Mouse (Mus musculus): ENCODE measurements around the gene Mest. TPM values are rescaled to one million over a fixed set of nuclear protein-coding genes. Genes with fewer than 3 reads are reported as not detected.

Gene Mest
- polyA plus RNA-seq, 1 experiment from 2014 or later = 464 TPM

DNA sequence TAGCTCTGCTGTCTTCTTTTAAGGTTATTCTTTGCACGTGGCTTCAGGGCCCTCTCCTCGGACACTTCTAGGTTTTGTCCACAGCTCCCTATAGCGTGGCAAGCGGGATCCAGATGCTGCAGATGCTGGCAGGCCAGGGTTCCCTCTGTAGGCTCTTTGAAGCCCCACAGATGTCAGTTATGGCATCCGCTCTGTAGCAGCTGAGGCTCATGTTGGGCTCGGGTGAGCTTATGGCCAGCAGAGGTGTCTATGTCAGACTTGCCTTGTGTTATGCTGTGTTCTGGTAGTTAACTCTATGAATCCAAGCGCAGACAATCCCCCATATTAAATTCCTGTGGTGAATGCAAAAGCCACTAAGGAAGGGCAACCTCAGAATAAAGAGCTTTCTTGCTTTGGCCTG is 42.9 kb upstream of the Mest start:
- Histone ChIP-seq H3K27me3 (replicated peaks; ENCODE audit: control insufficient read depth, insufficient read depth, low read length) (no peaks in the 10 kb centered on the region), H3K36me3 (ENCODE audit: control insufficient read depth, insufficient read depth, low read length) (no peaks in the 10 kb centered on the region), H3K4me2 (ENCODE audit: low read length) (no peak overlapping the region), H3K9me3 (replicated peaks; ENCODE audit: control insufficient read depth, low read length) (no peaks in the 10 kb centered on the region), H3K9ac (ENCODE audit: low read length) (no peak overlapping the region), H3K4me1 (ENCODE audit: control insufficient read depth, insufficient read depth, low read length) (peaks cover 16% of the 10 kb centered on the region), H3K27ac (ENCODE audit: low read depth, low read length) (no peak overlapping the region), H3K4me3 (ENCODE audit: low read depth, low read length) (no peak overlapping the region)
- ATAC-seq (no peak), DNase-seq (ENCODE audit: low spot score) (no peak)
- 86% methylated on average over 7 of the region's 7 CpGs for WGBS

DNA sequence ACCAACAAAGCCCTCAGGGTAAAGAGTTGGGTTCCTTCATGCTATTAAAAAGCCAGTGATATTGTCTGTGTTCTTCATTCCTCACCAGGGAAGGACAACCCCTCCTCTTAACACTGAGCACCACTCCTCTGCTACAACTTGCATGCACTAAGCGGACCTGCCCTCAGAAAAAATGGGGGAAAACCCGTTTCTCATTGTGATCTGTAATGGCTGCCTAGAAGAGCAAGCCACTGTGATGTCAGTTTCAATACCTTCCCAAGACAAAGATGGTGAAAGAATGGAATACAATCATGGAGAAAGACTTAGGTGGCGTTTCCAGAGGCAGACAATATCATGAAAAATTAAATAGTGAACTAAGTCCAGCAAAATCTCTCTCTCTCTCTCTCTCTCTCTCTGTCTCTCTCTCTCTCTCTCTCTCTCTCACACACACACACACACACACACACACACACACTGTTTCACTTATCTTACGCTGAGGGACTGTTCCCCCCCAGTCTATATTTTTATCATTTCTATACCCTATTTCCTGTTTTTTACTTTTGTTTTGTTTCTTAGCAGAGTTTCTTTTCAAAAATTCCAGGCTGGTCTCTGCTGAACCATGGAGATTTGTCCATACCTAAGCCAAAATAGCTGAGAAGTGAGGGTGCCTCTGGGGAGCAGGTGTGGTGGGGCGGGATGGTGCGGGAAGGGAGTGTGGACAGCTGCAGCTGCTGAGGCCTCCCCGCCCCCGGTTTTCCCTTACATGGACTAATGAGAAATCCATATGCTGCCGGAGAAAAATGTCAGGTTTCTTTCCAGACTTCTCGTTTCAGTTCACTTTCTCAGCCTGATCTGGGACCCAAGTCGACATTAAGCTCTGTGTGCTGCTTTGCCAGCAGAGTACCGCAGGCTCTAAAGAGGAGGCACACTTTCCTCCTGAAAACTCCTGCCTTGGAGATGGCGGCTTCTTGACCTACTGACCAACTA is 41.1 kb upstream of the Mest start:
- Histone ChIP-seq H3K27ac (ENCODE audit: low read depth, low read length) (peak overlapping the region; percentile 52; the same call in 1 of the 2 replicates), H3K27me3 (replicated peaks; ENCODE audit: control insufficient read depth, insufficient read depth, low read length) (no peaks in the 10 kb centered on the region), H3K4me3 (ENCODE audit: low read depth, low read length) (no peak overlapping the region), H3K9ac (ENCODE audit: low read length) (no peak overlapping the region), H3K4me1 (ENCODE audit: control insufficient read depth, insufficient read depth, low read length) (peaks cover 9% of the 10 kb centered on the region), H3K4me2 (ENCODE audit: low read length) (no peak overlapping the region), H3K36me3 (ENCODE audit: control insufficient read depth, insufficient read depth, low read length) (no peaks in the 10 kb centered on the region), H3K9me3 (replicated peaks; ENCODE audit: control insufficient read depth, low read length) (no peaks in the 10 kb centered on the region)
- ATAC-seq (no peak), DNase-seq (ENCODE audit: low spot score) (no peak)
- 68% methylated on average over 13 of the region's 13 CpGs for whole genome bisulfite sequencing

DNA sequence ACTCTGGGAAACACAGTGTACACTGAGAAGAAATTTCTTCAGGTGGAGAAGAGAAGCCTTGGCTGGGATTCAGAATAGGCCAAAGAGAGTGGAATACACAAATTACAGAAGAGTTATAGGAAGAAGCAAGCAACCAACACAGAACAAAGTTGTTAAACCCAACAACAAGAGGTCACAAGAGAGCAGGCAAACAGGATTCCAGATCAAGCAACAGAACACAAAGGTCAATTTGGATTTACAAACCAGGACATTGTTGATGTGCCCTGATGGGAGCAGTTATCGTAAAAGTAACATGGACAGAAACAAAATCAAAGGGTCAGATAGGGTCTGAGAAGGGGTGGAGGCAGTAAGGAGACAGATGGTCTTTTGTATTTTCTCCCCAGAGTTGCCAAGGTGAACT is 38.8 kb upstream of the Mest start:
- Histone ChIP-seq H3K9ac (ENCODE audit: low read length) (no peak overlapping the region), H3K9me3 (replicated peaks; ENCODE audit: control insufficient read depth, low read length) (no peaks in the 10 kb centered on the region), H3K4me3 (ENCODE audit: low read depth, low read length) (no peak overlapping the region), H3K27ac (ENCODE audit: low read depth, low read length) (no peak overlapping the region), H3K36me3 (ENCODE audit: control insufficient read depth, insufficient read depth, low read length) (no peaks in the 10 kb centered on the region), H3K4me1 (ENCODE audit: control insufficient read depth, insufficient read depth, low read length) (peaks cover 3% of the 10 kb centered on the region; the same call in 1 of the 2 replicates), H3K27me3 (replicated peaks; ENCODE audit: control insufficient read depth, insufficient read depth, low read length) (no peaks in the 10 kb centered on the region), H3K4me2 (ENCODE audit: low read length) (no peak overlapping the region)
- ATAC-seq (no peak), DNase-seq (ENCODE audit: low spot score) (no peak)
- 97% methylated on average over 1 of the region's 1 CpGs for WGBS

DNA sequence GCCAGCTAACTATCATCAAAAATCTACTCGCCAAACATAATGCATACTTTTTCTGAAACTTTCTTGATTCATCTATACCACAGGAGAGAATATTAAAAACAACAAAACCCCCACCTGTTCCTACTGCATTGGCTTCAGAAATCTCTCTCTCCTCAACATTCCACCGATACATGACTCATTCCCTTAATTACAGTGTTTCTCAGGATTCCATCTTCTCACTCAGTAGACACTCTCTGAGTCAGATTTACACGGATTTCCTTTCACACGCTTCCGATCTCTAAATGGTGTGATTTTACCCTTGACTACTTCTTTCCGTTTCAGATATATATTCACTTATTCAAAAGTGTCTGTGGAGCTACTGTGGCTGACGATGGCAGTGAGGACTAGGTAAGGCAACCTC is 36.1 kb upstream of the Mest start:
- Histone ChIP-seq H3K4me3 (ENCODE audit: low read depth, low read length) (no peak overlapping the region), H3K9ac (ENCODE audit: low read length) (no peak overlapping the region), H3K4me1 (ENCODE audit: control insufficient read depth, insufficient read depth, low read length) (peaks cover 3% of the 10 kb centered on the region; the same call in 1 of the 2 replicates), H3K4me2 (ENCODE audit: low read length) (no peak overlapping the region), H3K9me3 (replicated peaks; ENCODE audit: control insufficient read depth, low read length) (no peaks in the 10 kb centered on the region), H3K27ac (ENCODE audit: low read depth, low read length) (no peak overlapping the region), H3K27me3 (replicated peaks; ENCODE audit: control insufficient read depth, insufficient read depth, low read length) (no peaks in the 10 kb centered on the region), H3K36me3 (ENCODE audit: control insufficient read depth, insufficient read depth, low read length) (no peaks in the 10 kb centered on the region)
- 93% methylated on average over 7 of the region's 7 CpGs for WGBS
- ATAC-seq = no peak
- no peak for DNase-seq (ENCODE audit: low spot score)

DNA sequence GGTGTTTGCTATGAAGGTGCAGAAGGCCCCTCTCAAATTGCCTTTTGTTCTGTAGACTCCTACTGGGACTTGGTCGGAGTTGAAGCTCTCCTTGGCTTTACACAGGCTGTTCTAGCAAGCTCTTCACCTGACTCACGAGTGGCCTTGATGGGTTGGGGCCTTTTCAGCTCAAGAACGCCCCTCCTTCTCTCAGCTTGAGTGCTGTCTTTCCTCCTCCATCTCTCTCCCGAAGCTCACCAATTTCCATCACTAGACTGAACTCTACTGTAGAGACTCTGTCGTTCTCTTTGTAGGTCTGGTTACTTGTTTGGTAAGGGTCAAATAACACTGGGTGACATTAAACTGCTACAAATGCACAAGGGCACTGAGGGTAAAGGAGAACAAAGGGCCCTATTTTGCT is 30.5 kb upstream of the Mest start:
- Histone ChIP-seq H3K4me1 (ENCODE audit: control insufficient read depth, insufficient read depth, low read length) (peaks cover 9% of the 10 kb centered on the region; the same call in 1 of the 2 replicates), H3K36me3 (ENCODE audit: control insufficient read depth, insufficient read depth, low read length) (no peaks in the 10 kb centered on the region), H3K27ac (ENCODE audit: low read depth, low read length) (peak overlapping the region; percentile 95), H3K9ac (ENCODE audit: low read length) (peak overlapping the region; percentile 70; the same call in 1 of the 2 replicates), H3K9me3 (replicated peaks; ENCODE audit: control insufficient read depth, low read length) (no peaks in the 10 kb centered on the region), H3K27me3 (replicated peaks; ENCODE audit: control insufficient read depth, insufficient read depth, low read length) (no peaks in the 10 kb centered on the region), H3K4me3 (ENCODE audit: low read depth, low read length) (peak overlapping the region; percentile 58), H3K4me2 (ENCODE audit: low read length) (peak overlapping the region; percentile 63)
- WGBS = 72% methylated on average over 5 of the region's 5 CpGs
- DNase-seq (ENCODE audit: low spot score) (no peak), ATAC-seq (no peak)

DNA sequence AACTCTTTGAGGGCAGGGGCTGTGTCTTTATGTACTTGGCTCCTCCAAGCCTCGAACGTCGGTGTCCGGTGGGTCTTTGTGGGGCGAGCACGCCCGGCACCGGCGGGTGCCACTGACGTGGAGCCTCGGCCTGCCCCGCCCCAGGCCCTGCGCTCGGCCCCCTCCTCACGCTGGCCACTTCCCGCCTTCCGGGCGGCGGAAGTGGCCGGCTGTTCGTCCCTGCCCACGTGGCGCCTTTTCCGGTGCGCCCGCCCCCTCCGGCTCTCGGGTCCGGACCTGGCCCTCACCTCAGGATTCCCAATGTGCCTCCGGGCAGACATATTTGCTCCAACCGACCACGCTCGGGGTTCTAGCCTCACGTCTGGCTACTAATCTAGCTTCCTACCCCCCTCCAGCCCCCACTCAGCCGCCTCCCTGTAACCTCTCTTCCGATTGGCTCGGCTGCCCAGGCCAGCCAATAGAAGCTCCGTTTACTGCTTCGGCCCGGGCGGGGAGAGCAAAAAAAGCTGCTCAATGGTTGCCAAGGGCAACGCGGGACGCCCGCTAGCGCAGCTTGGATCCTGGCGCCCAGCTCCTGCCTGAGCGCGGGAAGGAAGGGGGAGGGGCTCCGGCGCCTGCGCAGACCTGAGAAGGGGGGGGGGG is 29.9 kb upstream of the Mest start, which contains the start of gene Cep41:
Gene Cep41 (minus strand): TSS at position 400 of the 642 bp plus-strand sequence.
- Histone ChIP-seq H3K36me3 (ENCODE audit: control insufficient read depth, insufficient read depth, low read length) (no peaks in the 10 kb centered on the region), H3K27ac (ENCODE audit: low read depth, low read length) (peak within 1 kb of the TSS; percentile 95), H3K27me3 (replicated peaks; ENCODE audit: control insufficient read depth, insufficient read depth, low read length) (no peaks in the 10 kb centered on the region), H3K4me2 (ENCODE audit: low read length) (peak within 1 kb of the TSS; percentile 63), H3K4me3 (ENCODE audit: low read depth, low read length) (peak within 1 kb of the TSS; percentile 58), H3K9me3 (replicated peaks; ENCODE audit: control insufficient read depth, low read length) (no peaks in the 10 kb centered on the region), H3K9ac (ENCODE audit: low read length) (peak within 1 kb of the TSS; percentile 70), H3K4me1 (ENCODE audit: control insufficient read depth, insufficient read depth, low read length) (peaks cover 9% of the 10 kb centered on the region; the same call in 1 of the 2 replicates)
- ATAC-seq = peak; percentile 98
- WGBS = under 1% methylated on average over 51 of the region's 52 CpGs
- DNase-seq (ENCODE audit: low spot score) = peak; percentile 99

DNA sequence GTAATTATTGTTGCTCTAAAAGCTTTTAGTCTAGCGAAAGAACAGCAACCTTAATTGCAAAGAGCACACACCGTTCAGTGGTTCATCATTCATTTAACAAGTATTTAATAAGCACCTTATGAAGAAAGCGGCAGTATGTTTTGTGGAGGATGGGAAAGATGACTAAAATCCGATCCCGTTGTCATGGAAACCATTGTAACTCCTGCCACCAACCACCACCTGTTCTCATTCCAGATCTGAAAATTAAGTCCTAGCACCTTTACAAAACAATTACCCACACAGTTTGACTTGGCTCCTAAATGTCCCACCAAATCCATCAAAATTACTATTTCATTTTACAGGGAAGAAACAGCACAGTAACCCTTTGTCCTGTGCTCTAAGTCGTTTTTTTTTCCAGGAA is 29.1 kb upstream of the Mest start:
- DNase-seq (ENCODE audit: low spot score) = peak; percentile 88
- Histone ChIP-seq H3K9ac (ENCODE audit: low read length) (peak overlapping the region; percentile 46; the same call in 1 of the 2 replicates), H3K4me1 (ENCODE audit: control insufficient read depth, insufficient read depth, low read length) (peaks cover 9% of the 10 kb centered on the region; the same call in 1 of the 2 replicates), H3K9me3 (replicated peaks; ENCODE audit: control insufficient read depth, low read length) (no peaks in the 10 kb centered on the region), H3K27ac (ENCODE audit: low read depth, low read length) (peak overlapping the region; percentile 95), H3K4me2 (ENCODE audit: low read length) (peak overlapping the region; percentile 63), H3K4me3 (ENCODE audit: low read depth, low read length) (0 out of 2 replicates have a peak overlapping the region, but pooled peaks have one; percentile 58), H3K36me3 (ENCODE audit: control insufficient read depth, insufficient read depth, low read length) (no peaks in the 10 kb centered on the region), H3K27me3 (replicated peaks; ENCODE audit: control insufficient read depth, insufficient read depth, low read length) (no peaks in the 10 kb centered on the region)
- ATAC-seq = peak; percentile 26
- WGBS = 16% methylated on average over 6 of the region's 6 CpGs

DNA sequence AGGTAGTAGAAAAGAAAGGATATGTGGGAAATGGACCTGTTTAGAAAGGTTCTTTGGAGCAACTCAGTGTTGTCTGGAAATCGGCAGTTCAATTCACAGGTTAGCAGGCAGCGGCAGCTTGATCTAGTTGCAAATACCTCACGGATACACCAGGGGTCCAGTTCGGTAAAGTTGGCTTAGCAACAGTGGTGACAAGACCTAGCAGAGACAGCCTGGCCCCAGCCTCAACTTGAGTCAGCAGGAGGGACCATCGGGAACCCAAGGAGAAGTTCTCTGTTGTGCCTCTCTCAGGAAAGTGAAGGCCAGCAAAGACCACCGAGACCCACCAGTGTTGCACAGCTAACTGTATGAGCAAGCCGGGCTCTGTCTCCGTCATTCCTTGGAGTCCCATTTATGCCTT is 28.2 kb upstream of the Mest start:
- no peak overlapping the region for H3K9ac ChIP-seq (ENCODE audit: low read length)
- no peak overlapping the region for H3K4me2 ChIP-seq (ENCODE audit: low read length)
- H3K36me3 ChIP-seq (ENCODE audit: control insufficient read depth, insufficient read depth, low read length) = no peaks in the 10 kb centered on the region
- ATAC-seq = no peak
- peaks cover 9% of the 10 kb centered on the region; the same call in 1 of the 2 replicates for H3K4me1 ChIP-seq (ENCODE audit: control insufficient read depth, insufficient read depth, low read length)
- H3K27ac ChIP-seq (ENCODE audit: low read depth, low read length) = no peak overlapping the region
- no peaks in the 10 kb centered on the region for H3K27me3 ChIP-seq (replicated peaks; ENCODE audit: control insufficient read depth, insufficient read depth, low read length)
- H3K9me3 ChIP-seq (replicated peaks; ENCODE audit: control insufficient read depth, low read length) = no peaks in the 10 kb centered on the region
- H3K4me3 ChIP-seq (ENCODE audit: low read depth, low read length) = no peak overlapping the region
- 93% methylated on average over 8 of the region's 8 CpGs for WGBS
- DNase-seq (ENCODE audit: low spot score) = no peak

Data from forebrain, embryonic 14.5 days (tissue).